Comparison of ENCODE assay signal across 9 mouse cellular contexts in the genomic region with DNA sequence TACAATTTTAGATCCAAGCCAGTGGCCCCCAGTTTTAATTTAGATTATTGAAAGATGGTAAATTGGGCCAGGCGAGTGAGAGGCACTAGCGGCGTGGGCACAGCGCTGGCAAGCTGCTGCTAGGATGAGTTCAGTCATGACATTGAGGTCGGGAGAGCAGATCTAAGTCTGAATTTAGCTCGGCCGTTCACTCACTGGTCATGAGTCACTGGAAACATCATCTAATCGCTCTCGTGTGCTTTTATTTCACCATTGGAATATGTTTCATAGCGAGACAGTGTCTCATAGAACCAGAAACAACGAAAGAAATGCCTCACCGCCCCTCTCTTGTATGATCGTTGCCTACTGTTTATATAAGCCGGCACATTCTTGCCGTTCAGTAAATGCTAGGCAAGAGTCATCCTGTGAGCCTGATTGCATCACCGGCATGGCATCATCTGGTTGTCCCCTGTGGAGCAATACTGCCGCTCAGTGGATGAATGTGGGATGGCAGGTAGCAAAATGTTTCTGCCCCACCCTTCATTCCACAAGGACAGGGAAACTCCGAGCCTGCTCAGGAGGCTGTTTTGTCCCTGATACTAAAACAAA.
DNase-seq lines count a peak whose midpoint lies in the region; ATAC-seq and TF ChIP-seq lines count a peak whose summit lies in the region.
"Had no signal": no experiment of that assay in that cellular context is flagged by ENCODE, and none has a peak within 500 bp of the region (broad histone marks: within the 10 kb centered on the region; RNA-seq: fewer than 3 reads in every experiment).

No protein-coding gene starts in this region.

- DNase-seq in c-Kit-negative CD71-positive TER-119-positive erythroid progenitor cells, embryonic 14.5 days (ENCODE audit: low read depth, low spot score) = peak; percentile 48
- DNase-seq in fibroblast of lung, adult 2 months (ENCODE audit: low read depth) = peak; percentile 84
- DNase-seq in kidney, postnatal 0 days (ENCODE audit: low spot score) = peak; percentile 92
- DNase-seq in liver, adult 2 months (ENCODE audit: extremely low read depth, low read depth, low spot score) = peak; percentile 84
- DNase-seq in spleen, postnatal 4 days (ENCODE audit: low spot score in 2 of 2) = peak; percentile 83 to 95

- no peaks in the 10 kb centered on the region for H3K36me3 ChIP-seq in heart, embryonic 13.5 days
- no peaks in the 10 kb centered on the region for H3K36me3 ChIP-seq in kidney, postnatal 0 days (ENCODE audit: insufficient read depth, low read length)
- no peaks in the 10 kb centered on the region for H3K36me3 ChIP-seq in liver, adult 2 months (ENCODE audit: control insufficient read depth, insufficient read depth, low read length)
- no peaks in the 10 kb centered on the region for H3K36me3 ChIP-seq in myocyte (ENCODE audit: control insufficient read depth, insufficient read depth)

- peaks cover 12% of the 10 kb centered on the region for H3K4me1 ChIP-seq in heart, embryonic 13.5 days
- H3K4me1 ChIP-seq in kidney, postnatal 0 days (replicated peaks; ENCODE audit: insufficient read depth, low read length) = 0 out of 2 replicates have a peak, but pooled peaks cover 9% of the 10 kb centered on the region
- peaks cover 7% of the 10 kb centered on the region for H3K4me1 ChIP-seq in liver, adult 2 months (ENCODE audit: control insufficient read depth, insufficient read depth, low read length)

- peak overlapping the region; percentile 67 for H3K9ac ChIP-seq in heart, embryonic 13.5 days
- H3K9ac ChIP-seq in kidney, postnatal 0 days (ENCODE audit: low read depth, low read length) = no peak overlapping the region
- H3K9ac ChIP-seq in liver, adult 2 months (ENCODE audit: low read depth, low read length) = peak overlapping the region; percentile 9; the same call in 1 of the 2 replicates

- peak overlapping the region; percentile 70 for H3K4me2 ChIP-seq in heart, embryonic 13.5 days
- H3K4me2 ChIP-seq in kidney, postnatal 0 days (ENCODE audit: low read length) = peak overlapping the region; percentile 36; the same call in 1 of the 2 replicates
- peak overlapping the region; percentile 81 for H3K4me2 ChIP-seq in myocyte (ENCODE audit: low read depth)

- peaks cover 18% of the 10 kb centered on the region for H3K27me3 ChIP-seq in heart, embryonic 13.5 days (replicated peaks)
- H3K27me3 ChIP-seq in kidney, postnatal 0 days (ENCODE audit: insufficient read depth, low read length) = no peaks in the 10 kb centered on the region
- no peaks in the 10 kb centered on the region for H3K27me3 ChIP-seq in liver, adult 2 months (ENCODE audit: control insufficient read depth, insufficient read depth, low read length)
- H3K27me3 ChIP-seq in myocyte (ENCODE audit: control insufficient read depth, insufficient read depth, insufficient read length) = no peaks in the 10 kb centered on the region

- peak overlapping the region; percentile 42 for H3K4me3 ChIP-seq in heart, embryonic 13.5 days
- no peak overlapping the region for H3K4me3 ChIP-seq in kidney, postnatal 0 days (replicated peaks; ENCODE audit: low read depth, low read length)
- H3K4me3 ChIP-seq in liver, adult 2 months (ENCODE audit: insufficient read depth, low read depth, low read length) = no peak overlapping the region; the same call in 1 of the 2 replicates
- no peak overlapping the region for H3K4me3 ChIP-seq in myocyte

- H3K27ac ChIP-seq in heart, embryonic 13.5 days (replicated peaks) = no peak overlapping the region; the same call in 1 of the 2 replicates
- no peak overlapping the region for H3K27ac ChIP-seq in kidney, postnatal 0 days
- H3K27ac ChIP-seq in liver, adult 2 months (replicated peaks; ENCODE audit: insufficient read depth, low read depth, low read length) = no peak overlapping the region
- H3K27ac ChIP-seq: macrophage had no signal

- no peaks in the 10 kb centered on the region for H3K9me3 ChIP-seq in heart, embryonic 13.5 days
- H3K9me3 ChIP-seq in kidney, postnatal 0 days (replicated peaks; ENCODE audit: low read length) = no peaks in the 10 kb centered on the region

- peak; percentile 99 for ATAC-seq in CD4-positive, CD25-positive, alpha-beta regulatory T cell, adult 4 months
- no peak for ATAC-seq in heart, embryonic 13.5 days (ENCODE audit: extremely low read depth, insufficient number of reproducible peaks, low FRiP score, low TSS enrichment)
- peak; percentile 64 for ATAC-seq in kidney, postnatal 0 days (replicated peaks; ENCODE audit: low FRiP score, low read depth)

- H3ac ChIP-seq in myocyte (ENCODE audit: control insufficient read depth, insufficient read length) = no peak overlapping the region

- WGBS in heart, embryonic 13.5 days = 5% methylated on average over 18 of the region's 18 CpGs
- WGBS in kidney, postnatal 0 days = 14% methylated on average over 18 of the region's 18 CpGs
- 5% methylated on average over 18 of the region's 18 CpGs for WGBS in liver, adult 2 months

- H3K79me2 ChIP-seq in liver, adult 2 months (ENCODE audit: control insufficient read depth, insufficient read depth, low read length) = no peaks in the 10 kb centered on the region
- no peaks in the 10 kb centered on the region for H3K79me2 ChIP-seq in myocyte (ENCODE audit: control insufficient read depth, insufficient read depth)

- peak; percentile 100 for TF ChIP-seq CTCF in kidney, postnatal 0 days (IDR thresholded peaks at IDR 0.05; ENCODE audit: low read depth)
- TF ChIP-seq CTCF in liver, adult 2 months (IDR thresholded peaks at IDR 0.05; ENCODE audit: low read depth, low read length) = peak; percentile 100

- TF ChIP-seq POLR2A in liver, adult 2 months (IDR thresholded peaks at IDR 0.05; ENCODE audit: extremely low read depth, insufficient read depth, low read length) = no peak
- peak; percentile 31 for TF ChIP-seq POLR2A in myocyte (IDR thresholded peaks at IDR 0.05; ENCODE audit: insufficient read length, low read depth)

TF ChIP-seq in myocyte, 11 proteins besides CTCF, POLR2A, EP300 and RAD21:
- TF ChIP-seq REST (IDR thresholded peaks at IDR 0.05; ENCODE audit: insufficient read depth, insufficient read length) = no peak
- peak; percentile 99 for TF ChIP-seq CEBPB (IDR thresholded peaks at IDR 0.05; ENCODE audit: insufficient read depth, poor library complexity, severe bottlenecking)
- TF ChIP-seq SRF (IDR thresholded peaks at IDR 0.05; ENCODE audit: control insufficient read depth, insufficient read length, low read depth) = no peak
- TF ChIP-seq E2F4 (IDR thresholded peaks at IDR 0.05; ENCODE audit: insufficient read depth) = no peak
- TF ChIP-seq TCF12 (IDR thresholded peaks at IDR 0.05; ENCODE audit: insufficient read depth, poor library complexity, severe bottlenecking) = no peak
- TF ChIP-seq USF1 (IDR thresholded peaks at IDR 0.05; ENCODE audit: low read depth) = no peak
- TF ChIP-seq MYOG (IDR thresholded peaks at IDR 0.05; ENCODE audit: control insufficient read depth in 1 of 3, insufficient read depth in 1 of 3, insufficient read length in 2 of 3, low read depth in 2 of 3) = peak in 1 of 3 experiments; percentile 8
- TF ChIP-seq POLR2AphosphoS2 (IDR thresholded peaks at IDR 0.05; ENCODE audit: insufficient read length, low read depth) = peak; percentile 39
- TF ChIP-seq MYOD1 (IDR thresholded peaks at IDR 0.05; ENCODE audit: control insufficient read depth in 1 of 3, insufficient read length in 2 of 3, low read depth in 2 of 3) = peak in 1 of 3 experiments; percentile 41
- TF ChIP-seq TCF3 (IDR thresholded peaks at IDR 0.05; ENCODE audit: insufficient read length, low read depth) = no peak
